In the genomic region with DNA sequence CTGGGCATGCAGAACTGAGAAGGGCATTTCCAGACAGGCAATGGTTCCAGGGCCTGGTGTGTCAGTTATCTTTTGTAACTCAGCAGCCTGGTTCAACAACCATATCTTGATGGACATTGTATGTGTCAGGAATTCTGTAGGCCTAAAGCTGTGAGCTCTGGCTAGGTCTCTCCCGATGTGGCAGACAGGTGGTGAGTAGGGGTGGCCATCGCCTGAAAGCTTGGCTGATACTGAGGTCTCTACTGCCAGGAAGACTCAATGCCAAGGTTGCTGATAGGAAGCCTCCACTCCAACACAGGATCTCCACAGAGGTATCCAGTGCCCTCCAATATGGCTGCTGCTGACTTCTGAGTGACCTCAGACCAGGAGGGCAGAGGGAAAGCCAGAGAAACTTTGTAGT, we compare ENCODE assay signal across 17 mouse cellular contexts.
DNase-seq lines count a peak whose midpoint lies in the region; ATAC-seq and TF ChIP-seq lines count a peak whose summit lies in the region.
"Had no signal": no experiment of that assay in that cellular context is flagged by ENCODE, and none has a peak within 500 bp of the region (broad histone marks: within the 10 kb centered on the region; RNA-seq: fewer than 3 reads in every experiment).

No protein-coding gene starts in this region.

- H3K9ac ChIP-seq in liver, embryonic 12.5 days = no peak overlapping the region
- no peak overlapping the region for H3K9ac ChIP-seq in liver, postnatal 0 days (replicated peaks)
- no peak overlapping the region for H3K9ac ChIP-seq in heart, embryonic 11.5 days (ENCODE audit: low read depth, low read length)
- H3K9ac ChIP-seq in stomach, postnatal 0 days (ENCODE audit: low read length) = no peak overlapping the region
- H3K9ac ChIP-seq: embryonic facial prominence, embryonic 15.5 days; forebrain, embryonic 15.5 days; hindbrain, embryonic 12.5 days; neural tube, embryonic 12.5 days had no signal

- intact Hi-C loops in heart, postnatal 25 days (cut with DNase I) = loop anchor here (5.0 kb wide), 1 partner anchor 64 kb away; the partner anchor contains the start of gene Ltbp1

- no peaks in the 10 kb centered on the region for H3K36me3 ChIP-seq in liver, embryonic 12.5 days
- H3K36me3 ChIP-seq in liver, postnatal 0 days (replicated peaks; ENCODE audit: insufficient read depth, low read length) = no peaks in the 10 kb centered on the region
- H3K36me3 ChIP-seq in heart, embryonic 11.5 days (ENCODE audit: control insufficient read depth, insufficient read depth, low read length) = no peaks in the 10 kb centered on the region
- H3K36me3 ChIP-seq in stomach, postnatal 0 days (ENCODE audit: control insufficient read depth, insufficient read depth, low read length) = no peaks in the 10 kb centered on the region
- H3K36me3 ChIP-seq: embryonic facial prominence, embryonic 15.5 days; forebrain, embryonic 15.5 days; hindbrain, embryonic 12.5 days; neural tube, embryonic 12.5 days had no signal

- DNase-seq in liver, postnatal 0 days = no peak
- DNase-seq in heart, postnatal 25 days (ENCODE audit: low spot score) = peak; percentile 23
- no peak for DNase-seq in stomach, postnatal 0 days (ENCODE audit: low spot score)
- no peak for DNase-seq in kidney, adult 18-20 months
- no peak for DNase-seq in MN1 (ENCODE audit: low spot score)
- DNase-seq: cerebellum, adult 11-12 months; gastrocnemius, postnatal 10 days; right cerebral cortex, postnatal 25 days; thymus, adult 2 months had no signal

- H3K9me3 ChIP-seq in liver, embryonic 12.5 days (replicated peaks) = no peaks in the 10 kb centered on the region
- no peaks in the 10 kb centered on the region for H3K9me3 ChIP-seq in liver, postnatal 0 days (ENCODE audit: low read length)
- H3K9me3 ChIP-seq in heart, embryonic 11.5 days (replicated peaks; ENCODE audit: control insufficient read depth, low read length) = no peaks in the 10 kb centered on the region
- no peaks in the 10 kb centered on the region for H3K9me3 ChIP-seq in stomach, postnatal 0 days (ENCODE audit: control insufficient read depth, low read length)
- H3K9me3 ChIP-seq: embryonic facial prominence, embryonic 15.5 days; forebrain, embryonic 15.5 days; hindbrain, embryonic 12.5 days; neural tube, embryonic 12.5 days had no signal

- peak overlapping the region; percentile 36 for H3K4me2 ChIP-seq in liver, embryonic 12.5 days
- no peak overlapping the region for H3K4me2 ChIP-seq in liver, postnatal 0 days (ENCODE audit: low read depth, low read length)
- no peak overlapping the region for H3K4me2 ChIP-seq in heart, embryonic 11.5 days
- H3K4me2 ChIP-seq in stomach, postnatal 0 days (replicated peaks; ENCODE audit: low read depth) = no peak overlapping the region
- H3K4me2 ChIP-seq: embryonic facial prominence, embryonic 15.5 days; forebrain, embryonic 15.5 days; hindbrain, embryonic 12.5 days; neural tube, embryonic 12.5 days had no signal

- H3K4me3 ChIP-seq in liver, embryonic 12.5 days = no peak overlapping the region
- H3K4me3 ChIP-seq in liver, postnatal 0 days (ENCODE audit: low read depth, low read length) = no peak overlapping the region
- H3K4me3 ChIP-seq in heart, embryonic 11.5 days (ENCODE audit: low read depth, low read length) = no peak overlapping the region
- H3K4me3 ChIP-seq in stomach, postnatal 0 days (ENCODE audit: low read depth, low read length) = no peak overlapping the region
- H3K4me3 ChIP-seq: embryonic facial prominence, embryonic 15.5 days; forebrain, embryonic 15.5 days; hindbrain, embryonic 12.5 days; neural tube, embryonic 12.5 days had no signal

- no peak for TF ChIP-seq EP300 in liver, postnatal 0 days (IDR thresholded peaks at IDR 0.05; ENCODE audit: low read depth)
- TF ChIP-seq EP300 in stomach, postnatal 0 days (optimal IDR thresholded peaks at IDR 0.05) = no peak

- TF ChIP-seq CTCF in liver, postnatal 0 days (IDR thresholded peaks at IDR 0.05; ENCODE audit: low read depth) = no peak
- TF ChIP-seq CTCF in stomach, postnatal 0 days (IDR thresholded peaks at IDR 0.05; ENCODE audit: low read depth) = no peak

- H3K4me1 ChIP-seq in liver, embryonic 12.5 days = peaks cover 44% of the 10 kb centered on the region
- peaks cover 2% of the 10 kb centered on the region; the same call in 1 of the 2 replicates for H3K4me1 ChIP-seq in liver, postnatal 0 days (ENCODE audit: insufficient read depth)
- peaks cover 48% of the 10 kb centered on the region for H3K4me1 ChIP-seq in heart, embryonic 11.5 days (ENCODE audit: control insufficient read depth, insufficient read depth, low read length)
- H3K4me1 ChIP-seq in stomach, postnatal 0 days (replicated peaks; ENCODE audit: control insufficient read depth, insufficient read depth) = no peaks in the 10 kb centered on the region
- H3K4me1 ChIP-seq: forebrain, embryonic 15.5 days had no signal

- H3K27me3 ChIP-seq in liver, embryonic 12.5 days (replicated peaks) = no peaks in the 10 kb centered on the region
- no peaks in the 10 kb centered on the region for H3K27me3 ChIP-seq in liver, postnatal 0 days (ENCODE audit: insufficient read depth, low read length)
- H3K27me3 ChIP-seq in heart, embryonic 11.5 days (ENCODE audit: control insufficient read depth, insufficient read depth, low read length) = no peaks in the 10 kb centered on the region
- no peaks in the 10 kb centered on the region for H3K27me3 ChIP-seq in stomach, postnatal 0 days (ENCODE audit: control insufficient read depth, insufficient read depth, low read length)
- H3K27me3 ChIP-seq: embryonic facial prominence, embryonic 15.5 days; forebrain, embryonic 15.5 days; neural tube, embryonic 12.5 days had no signal

- peak overlapping the region; percentile 70 for H3K27ac ChIP-seq in liver, embryonic 12.5 days
- H3K27ac ChIP-seq in liver, postnatal 0 days (ENCODE audit: low read depth) = no peak overlapping the region
- H3K27ac ChIP-seq in heart, embryonic 11.5 days (ENCODE audit: low read depth, low read length) = peak overlapping the region; percentile 67
- H3K27ac ChIP-seq in stomach, postnatal 0 days (replicated peaks) = no peak overlapping the region
- H3K27ac ChIP-seq: embryonic facial prominence, embryonic 15.5 days; forebrain, embryonic 15.5 days; hindbrain, embryonic 12.5 days; kidney, postnatal 0 days; macrophage; neural tube, embryonic 12.5 days had no signal

- WGBS in liver, embryonic 12.5 days (ENCODE audit: insufficient replicate concordance) = 55% methylated on average over 2 of the region's 2 CpGs
- WGBS in liver, postnatal 0 days (ENCODE audit: insufficient replicate concordance) = 70% methylated on average over 2 of the region's 2 CpGs
- 42% methylated on average over 2 of the region's 2 CpGs for WGBS in heart, embryonic 11.5 days (ENCODE audit: insufficient replicate concordance)
- WGBS in stomach, postnatal 0 days = 74% methylated on average over 2 of the region's 2 CpGs

- ATAC-seq in liver, embryonic 12.5 days = peak; percentile 53
- ATAC-seq in liver, postnatal 0 days = no peak
- ATAC-seq in heart, embryonic 11.5 days (replicated peaks; ENCODE audit: insufficient number of reproducible peaks, low FRiP score, low TSS enrichment) = no peak
- ATAC-seq in stomach, postnatal 0 days (ENCODE audit: low FRiP score, low TSS enrichment) = 0 out of 2 replicates have a peak, but pooled peaks have one; percentile 4
- ATAC-seq: forebrain, embryonic 15.5 days had no signal

Comparison
In these comparisons a context has a peak if more than half of its experiments do, and no peak if none do; other contexts are left out.
1. ATAC-seq: peak in liver, embryonic 12.5 days (single experiment) and stomach, postnatal 0 days (single experiment); none in liver, postnatal 0 days (single experiment) and heart, embryonic 11.5 days (single experiment).
2. H3K27ac ChIP-seq: peak in liver, embryonic 12.5 days (single experiment) and heart, embryonic 11.5 days (single experiment); none in liver, postnatal 0 days (single experiment) and stomach, postnatal 0 days (single experiment).